Mouse (Mus musculus) heart, adult 8-10 months (tissue): ENCODE measurements around the gene Gpd2. TPM values are rescaled to one million over a fixed set of nuclear protein-coding genes. Genes with fewer than 3 reads are reported as not detected.

ENCODE experiments used
- DNase-seq: peaks from one replicate; pipeline ENCODE4 v3.0.0; 2022; ENCODE audit warnings: low spot score
- total RNA-seq, 4 experiments: library from RNA; stranded (reverse); gene quantifications; 2 replicates each; pipeline ENCODE4 v1.2.4; 2022

The Gpd2 gene
- total RNA-seq, 4 experiments from 2014 or later: 14.4 to 17.9 (median 15.3) TPM

DNA sequence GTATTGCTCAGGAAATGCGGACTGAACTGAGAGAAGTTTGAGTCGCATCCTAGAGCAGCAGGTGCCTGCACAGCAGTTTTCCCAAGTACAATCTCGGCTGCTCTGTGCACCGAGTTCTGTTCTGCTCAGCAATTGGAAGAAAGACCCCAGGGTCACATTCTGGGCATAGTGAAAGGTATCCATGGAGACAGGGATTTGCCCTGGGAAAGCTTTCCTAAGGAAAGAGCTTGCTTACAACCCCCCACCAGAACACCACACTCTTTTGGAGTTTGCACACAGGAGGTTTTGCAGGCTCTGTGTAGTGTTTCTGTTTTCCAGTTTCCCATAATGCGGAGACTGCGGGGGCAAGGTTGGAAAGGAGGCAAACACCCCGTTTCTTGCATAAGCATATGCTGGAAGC lies 150.4 kb downstream of the Gpd2 start:
- DNase-seq: no peak

DNA sequence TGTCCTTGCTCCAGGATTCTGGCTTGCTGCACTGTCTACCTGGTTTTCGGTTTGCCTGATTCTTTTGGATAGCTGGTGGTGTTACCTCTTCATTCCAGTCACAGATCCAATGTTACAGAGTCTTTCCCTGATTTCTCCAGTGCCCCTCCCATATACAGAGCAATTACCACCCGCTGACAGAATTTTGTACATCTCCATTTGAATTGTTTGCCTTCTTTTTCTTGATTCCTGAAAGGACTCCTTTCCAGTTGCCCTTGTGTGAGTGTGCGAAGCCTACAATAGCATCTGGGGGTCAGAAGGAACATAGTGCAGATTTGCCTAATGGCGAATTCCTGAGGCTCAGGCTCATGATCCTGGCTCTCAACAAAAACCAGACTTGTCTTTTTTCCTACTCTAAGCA lies 157.6 kb downstream of the Gpd2 start:
- no peak for DNase-seq

GRCm38 (mm10) chr2:57396061-57396460 lies 158.6 kb downstream of the Gpd2 start:
- no peak for DNase-seq

DNA sequence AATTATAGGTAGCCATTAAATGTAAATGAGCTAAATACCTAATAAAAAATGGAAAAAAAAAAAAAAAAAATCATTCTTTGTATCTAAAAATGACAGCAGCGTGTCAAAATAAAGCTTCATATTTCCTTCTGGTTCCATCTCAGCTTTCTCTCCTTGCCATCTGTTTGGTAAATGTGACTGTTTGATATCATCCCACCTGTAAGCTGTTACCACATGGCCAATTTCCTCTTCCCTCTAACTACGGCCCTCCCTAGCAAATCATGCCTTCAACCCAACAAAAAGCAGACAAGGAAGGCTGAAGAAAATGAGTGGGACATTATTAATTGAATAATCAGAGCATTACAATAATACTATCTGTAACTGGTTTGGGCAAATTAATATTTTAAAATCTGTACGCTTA lies 160.3 kb downstream of the Gpd2 start:
- DNase-seq: no peak

- DNase-seq: no peak
These were observed 170.1 kb downstream of the Gpd2 start for GRCm38 (mm10) chr2:57407414-57408019.

DNA sequence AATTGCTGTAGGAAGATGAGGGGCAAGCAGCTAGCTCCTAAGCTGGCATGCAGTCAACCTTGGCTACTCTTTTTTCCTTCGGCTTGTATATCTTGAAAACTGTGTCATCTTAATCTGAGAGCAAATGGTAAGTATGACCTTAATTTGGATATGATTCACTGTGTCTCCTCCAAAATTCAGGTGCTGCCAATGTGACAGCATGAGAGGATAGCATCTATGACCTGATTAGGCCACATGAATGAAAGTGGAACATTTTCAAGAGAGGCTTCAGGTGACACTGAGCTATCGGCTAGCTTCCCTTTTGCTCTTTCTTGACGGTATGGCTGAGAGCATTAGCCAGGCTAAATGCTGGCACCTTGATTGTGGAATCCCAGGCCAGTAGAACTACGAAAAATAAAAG lies 171.0 kb downstream of the Gpd2 start:
- no peak for DNase-seq

GRCm38 (mm10) chr2:57411551-57411950 lies 174.1 kb downstream of the Gpd2 start:
- DNase-seq: no peak

DNA sequence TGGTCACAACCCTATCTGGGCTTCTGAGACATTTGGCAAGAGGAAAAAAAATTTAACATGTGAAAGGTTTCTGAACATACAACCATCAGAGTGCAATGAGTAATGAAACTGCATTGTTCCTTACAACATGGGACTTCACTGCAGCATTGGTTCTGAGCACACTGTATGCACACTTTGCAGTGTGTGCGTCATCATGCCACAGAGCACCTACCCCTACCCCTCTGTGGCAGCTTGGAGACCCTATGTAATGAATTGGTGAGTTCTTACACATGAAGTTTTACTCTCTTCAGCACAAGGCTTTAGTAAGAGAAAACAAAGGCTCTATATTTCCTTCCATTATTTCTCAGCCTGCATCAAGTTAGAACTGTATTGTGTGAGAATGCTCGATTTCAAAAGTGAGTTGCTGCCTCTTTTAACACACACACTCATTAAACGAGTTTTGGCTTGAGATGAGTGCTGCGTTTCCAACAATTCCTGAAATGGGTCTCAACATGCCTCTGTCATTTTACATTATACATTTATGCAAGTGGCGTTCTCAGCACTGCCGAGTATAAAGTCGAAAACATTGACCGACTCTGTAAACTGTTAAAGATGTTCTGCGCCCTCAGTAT lies 177.2 kb downstream of the Gpd2 start:
- no peak for DNase-seq

- no peak for DNase-seq
These were observed 179.3 kb downstream of the Gpd2 start for GRCm38 (mm10) chr2:57416711-57417110.

Other genes starting within 250 kb of the Gpd2 start
- gene Nr4a2, start 113.6 kb upstream of the Gpd2 start, total RNA-seq: 1 to 10 TPM in 2 of 4 experiments, under 1 TPM in 2; 0.53 to 2.1 (median 1.2) TPM